Mouse (Mus musculus): ENCODE measurements around the gene Slc16a2.

GRCm38 (mm10) chrX:103652048-103652447 is 169.7 kb downstream of the Slc16a2 start:
- TF ChIP-seq POLR2A (IDR thresholded peaks at IDR 0.05; ENCODE audit: insufficient read depth, low read length) (no peak), CTCF (IDR thresholded peaks at IDR 0.05; ENCODE audit: low read depth, low read length) (no peak), EP300 (IDR thresholded peaks at IDR 0.05; ENCODE audit: insufficient read depth, low read depth, low read length) (no peak)
